In genomic region chr3:101873061-101873675, GRCm38 (mm10) we compare ENCODE assay signal across 23 mouse cellular contexts. TPM values are rescaled to one million over a fixed set of nuclear protein-coding genes. Genes with fewer than 3 reads are reported as not detected.
DNase-seq lines count a peak whose midpoint lies in the region; ATAC-seq and TF ChIP-seq lines count a peak whose summit lies in the region.
"Had no signal": no experiment of that assay in that cellular context is flagged by ENCODE, and none has a peak within 500 bp of the region (broad histone marks: within the 10 kb centered on the region; RNA-seq: fewer than 3 reads in every experiment).

No protein-coding gene starts in this region.

- H3K9ac ChIP-seq in hindbrain, postnatal 0 days (replicated peaks; ENCODE audit: low read length) = no peak overlapping the region
- no peak overlapping the region for H3K9ac ChIP-seq in hindbrain, embryonic 11.5 days (ENCODE audit: low read depth, low read length)
- H3K9ac ChIP-seq: embryonic facial prominence, embryonic 13.5 days; heart, embryonic 15.5 days had no signal

- TF ChIP-seq CTCF in hindbrain, postnatal 0 days (IDR thresholded peaks at IDR 0.05; ENCODE audit: low read depth) = no peak

- no peaks in the 10 kb centered on the region for H3K4me1 ChIP-seq in hindbrain, postnatal 0 days (ENCODE audit: insufficient read depth, low read length)
- no peaks in the 10 kb centered on the region; the same call in 1 of the 2 replicates for H3K4me1 ChIP-seq in hindbrain, embryonic 11.5 days (replicated peaks; ENCODE audit: control insufficient read depth, insufficient read depth, low read length)
- H3K4me1 ChIP-seq: embryonic facial prominence, embryonic 13.5 days had no signal

- ATAC-seq in hindbrain, postnatal 0 days = no peak
- ATAC-seq in hindbrain, embryonic 11.5 days (ENCODE audit: low FRiP score) = no peak
- ATAC-seq: Patski had no signal

- 71% methylated on average over 7 of the region's 7 CpGs for WGBS in hindbrain, postnatal 0 days
- 78% methylated on average over 7 of the region's 7 CpGs for WGBS in hindbrain, embryonic 11.5 days

- no peak overlapping the region for H3K27ac ChIP-seq in hindbrain, postnatal 0 days
- no peak overlapping the region for H3K27ac ChIP-seq in hindbrain, embryonic 11.5 days (ENCODE audit: low read depth, low read length)
- H3K27ac ChIP-seq: embryonic facial prominence, embryonic 13.5 days; heart, embryonic 15.5 days; hindbrain, embryonic 10.5 days; macrophage; midbrain, embryonic 10.5 days had no signal

- DNase-seq in cerebellum, postnatal 10 days = peak; percentile 50 to 51
- DNase-seq in cerebellum, adult 9-11 months = no peak
- peak; percentile 61 for DNase-seq in hindbrain, postnatal 0 days (ENCODE audit: low spot score)
- no peak for DNase-seq in hindbrain, embryonic 11.5 days (ENCODE audit: low spot score)
- DNase-seq in layer of hippocampus, adult 9-11 months = peak; percentile 38
- DNase-seq in layer of hippocampus, postnatal 36 days = no peak
- DNase-seq in right cerebral cortex, adult 18-20 months = peak; percentile 15
- DNase-seq in right cerebral cortex, postnatal 36 days (ENCODE audit: low spot score in 2 of 2) = no peak
- DNase-seq: adrenal gland, adult 8-10 months; cerebellum, postnatal 14 days; kidney, adult 18-20 months; lung, adult 18-20 months; retina, postnatal 1 day; thymus, postnatal 25 days had no signal

- no peaks in the 10 kb centered on the region for H3K27me3 ChIP-seq in hindbrain, postnatal 0 days (ENCODE audit: insufficient read depth, low read length)
- H3K27me3 ChIP-seq in hindbrain, embryonic 11.5 days (ENCODE audit: control insufficient read depth, insufficient read depth, low read length) = no peaks in the 10 kb centered on the region
- H3K27me3 ChIP-seq: embryonic facial prominence, embryonic 13.5 days; heart, embryonic 15.5 days; Patski had no signal

- H3K36me3 ChIP-seq in hindbrain, postnatal 0 days (ENCODE audit: insufficient read depth, low read length) = 0 out of 2 replicates have a peak, but pooled peaks cover 7% of the 10 kb centered on the region
- H3K36me3 ChIP-seq in hindbrain, embryonic 11.5 days (ENCODE audit: control insufficient read depth, insufficient read depth, low read length) = no peaks in the 10 kb centered on the region

- H3K4me2 ChIP-seq in hindbrain, postnatal 0 days (ENCODE audit: low read depth, low read length) = no peak overlapping the region
- no peak overlapping the region for H3K4me2 ChIP-seq in hindbrain, embryonic 11.5 days (replicated peaks; ENCODE audit: low read depth, low read length)
- H3K4me2 ChIP-seq: embryonic facial prominence, embryonic 13.5 days; heart, embryonic 15.5 days; liver, embryonic 11.5 days had no signal

- H3K9me3 ChIP-seq in hindbrain, postnatal 0 days (ENCODE audit: low read length) = no peaks in the 10 kb centered on the region
- H3K9me3 ChIP-seq in hindbrain, embryonic 11.5 days (ENCODE audit: control insufficient read depth, low read length) = no peaks in the 10 kb centered on the region
- H3K9me3 ChIP-seq: embryonic facial prominence, embryonic 13.5 days; heart, embryonic 15.5 days; hindbrain, embryonic 10.5 days; midbrain, embryonic 10.5 days had no signal

- no peak overlapping the region for H3K4me3 ChIP-seq in hindbrain, postnatal 0 days (ENCODE audit: low read length)
- H3K4me3 ChIP-seq in hindbrain, embryonic 11.5 days (ENCODE audit: low read depth, low read length) = no peak overlapping the region
- H3K4me3 ChIP-seq: embryonic facial prominence, embryonic 13.5 days; heart, embryonic 15.5 days; hindbrain, embryonic 10.5 days; midbrain, embryonic 10.5 days had no signal

RNA-seq across cellular contexts. Expression of gene Mab21l3, which starts 24.4 kb away (rescaled TPM):
- total RNA-seq in hindbrain, postnatal 0 days (2014; rRNA removed) = 0.10 and 0.72 TPM in 2 replicates
- polyA plus RNA-seq in hindbrain, postnatal 0 days (2015; fragmentation: Nextera tagmentation; extraction: Ambion mirVana) = 0.04 and 0.09 TPM in 2 replicates
- 0.31 and 0.59 TPM in 2 replicates for polyA plus RNA-seq in hindbrain, embryonic 11.5 days (2014; fragmentation: Nextera tagmentation; extraction: Ambion mirVana)
- under 1 TPM in 1 of 2 experiments, not detected in 1; 0.13 TPM for total RNA-seq in layer of hippocampus, postnatal 36 days (2021)
- total RNA-seq: gastrocnemius, adult 8-10 months; monocyte, adult 5-6 weeks had no signal

RNA-seq across cellular contexts. Expression of gene Slc22a15, which starts 51.1 kb away (rescaled TPM):
- 11.1 and 12.5 TPM in 2 replicates for total RNA-seq in hindbrain, postnatal 0 days (2014; rRNA removed)
- polyA plus RNA-seq in hindbrain, postnatal 0 days (2015; fragmentation: Nextera tagmentation; extraction: Ambion mirVana) = 5.0 and 5.7 TPM in 2 replicates
- polyA plus RNA-seq in hindbrain, embryonic 11.5 days (2014; fragmentation: Nextera tagmentation; extraction: Ambion mirVana) = 8.4 and 10.1 TPM in 2 replicates
- 10 to 100 TPM in 1 of 2 experiments, 1 to 10 TPM in 1; 8.1 to 10.0 TPM for total RNA-seq in layer of hippocampus, postnatal 36 days (2021)

Comparison
In these comparisons a context has a peak if more than half of its experiments do, and no peak if none do; other contexts are left out.
1. DNase-seq: peak in cerebellum, postnatal 10 days (2 of 2), hindbrain, postnatal 0 days (single experiment), layer of hippocampus, adult 9-11 months (single experiment) and right cerebral cortex, adult 18-20 months (single experiment); none in cerebellum, adult 9-11 months (single experiment), hindbrain, embryonic 11.5 days (single experiment), layer of hippocampus, postnatal 36 days (0 of 2) and right cerebral cortex, postnatal 36 days (0 of 2).